Mouse (Mus musculus): Measurements from ENCODE around the gene Proser1. TPM values are rescaled to one million over a fixed set of nuclear protein-coding genes. Genes with fewer than 3 reads are reported as not detected.

The Proser1 gene
- 3.8 TPM for polyA plus RNA-seq (2014; fragmentation: Illumina TruSeq; extraction: RNeasy Lipid Tissue Mini Kit (QIAGEN cat#74804); ENCODE audit: insufficient read depth, low read depth, low replicate concordance)

GRCm38 (mm10) chr3:53463046-53463764, at the start of gene Proser1, which contains the start of gene Nhlrc3:
Gene Proser1, plus strand, starts transcription at chr3:53463666.
Gene Nhlrc3, minus strand, starts transcription at chr3:53463332.

GRCm38 (mm10) chr3:53488353-53488752, 24.9 kb downstream of the Proser1 start, which contains the start of gene Stoml3:
Gene Stoml3, plus strand, starts transcription at chr3:53488653.

Other genes with a start within 250 kb of the Proser1 start
- gene Nhlrc3, start 334 bp upstream of the Proser1 start, polyA plus RNA-seq (2014; fragmentation: Illumina TruSeq; extraction: RNeasy Lipid Tissue Mini Kit (QIAGEN cat#74804); ENCODE audit: insufficient read depth, low read depth, low replicate concordance): 4.9 TPM
- not detected for gene Stoml3, start 25.0 kb downstream of the Proser1 start, polyA plus RNA-seq (2014; fragmentation: Illumina TruSeq; extraction: RNeasy Lipid Tissue Mini Kit (QIAGEN cat#74804); ENCODE audit: insufficient read depth, low read depth, low replicate concordance)
- 0.09 TPM for gene Frem2, start 193.7 kb downstream of the Proser1 start, polyA plus RNA-seq (2014; fragmentation: Illumina TruSeq; extraction: RNeasy Lipid Tissue Mini Kit (QIAGEN cat#74804); ENCODE audit: insufficient read depth, low read depth, low replicate concordance)

All from lung, adult 10 weeks (tissue).